Mouse (Mus musculus) CH12.LX (cell line): Measurements from ENCODE around the gene Rab3a.

Experiments
- BHLHE40 ChIP-seq: IDR thresholded peaks from 2 replicates; pipeline ENCODE4 v1.6.1; 2011; ENCODE audit warnings: mild to moderate bottlenecking, low read depth, low read length, improper control_type of control experiment
- CTCF ChIP-seq, 2 experiments: IDR thresholded peaks in 1 of 2; conservative IDR thresholded peaks in 1 of 2; 2 replicates each; pipeline ENCODE4 v1.5.1; 2011 to 2012; ENCODE audit warnings: low read depth in 2 of 2, low read length in 2 of 2, improper control_type of control experiment in 1 of 2, inconsistent platforms in 1 of 2, mild to moderate bottlenecking in 1 of 2, moderate library complexity in 1 of 2
- EP300 ChIP-seq: IDR thresholded peaks from 2 replicates; pipeline ENCODE4 v1.6.1; 2011; ENCODE audit warnings: low read length, improper control_type of control experiment
- GABPA ChIP-seq: IDR thresholded peaks from 2 replicates; pipeline ENCODE4 v1.6.1; 2012; ENCODE audit warnings: low read depth, low read length, improper control_type of control experiment, inconsistent platforms; ENCODE audit not compliant: insufficient replicate concordance
- HCFC1 ChIP-seq: IDR thresholded peaks from 2 replicates; pipeline ENCODE4 v1.6.1; 2012; ENCODE audit warnings: low read depth, mild to moderate bottlenecking, inconsistent platforms, low read length, improper control_type of control experiment
- MXI1 ChIP-seq: IDR thresholded peaks from 2 replicates; pipeline ENCODE4 v1.6.1; 2011; ENCODE audit warnings: mild to moderate bottlenecking, low read depth, low read length, improper control_type of control experiment
- NRF1 ChIP-seq: IDR thresholded peaks from 2 replicates; pipeline ENCODE4 v1.6.1; 2014; ENCODE audit warnings: low read depth, mild to moderate bottlenecking, inconsistent platforms, low read length, improper control_type of control experiment, moderate library complexity
- POLR2A ChIP-seq: IDR thresholded peaks from 2 replicates; pipeline ENCODE4 v1.6.1; 2011; ENCODE audit warnings: low read depth, mild to moderate bottlenecking, improper control_type of control experiment, low read length
- SMC3 ChIP-seq: IDR thresholded peaks from 2 replicates; pipeline ENCODE4 v1.6.1; 2011; ENCODE audit warnings: low read depth, low read length, improper control_type of control experiment
- TCF12 ChIP-seq: IDR thresholded peaks from 2 replicates; pipeline ENCODE4 v1.6.1; 2014; ENCODE audit warnings: low read depth, mild to moderate bottlenecking, inconsistent platforms, low read length, improper control_type of control experiment
- UBTF ChIP-seq: IDR thresholded peaks from 2 replicates; pipeline ENCODE4 v1.6.1; 2012; ENCODE audit warnings: low read depth, mild to moderate bottlenecking, inconsistent platforms, low read length, improper control_type of control experiment, moderate library complexity
- USF2 ChIP-seq: conservative IDR thresholded peaks from 2 replicates; pipeline ENCODE4 v1.6.1; 2011; ENCODE audit warnings: low read depth, low read length, improper control_type of control experiment
- ZKSCAN1 ChIP-seq: IDR thresholded peaks from 2 replicates; pipeline ENCODE4 v1.6.1; 2012; ENCODE audit warnings: low read depth, inconsistent platforms, low read length, improper control_type of control experiment, borderline replicate concordance
- ZNF384 ChIP-seq: IDR thresholded peaks from 2 replicates; pipeline ENCODE4 v1.6.1; 2012; ENCODE audit warnings: low read depth, low read length, improper control_type of control experiment, inconsistent platforms

DNA sequence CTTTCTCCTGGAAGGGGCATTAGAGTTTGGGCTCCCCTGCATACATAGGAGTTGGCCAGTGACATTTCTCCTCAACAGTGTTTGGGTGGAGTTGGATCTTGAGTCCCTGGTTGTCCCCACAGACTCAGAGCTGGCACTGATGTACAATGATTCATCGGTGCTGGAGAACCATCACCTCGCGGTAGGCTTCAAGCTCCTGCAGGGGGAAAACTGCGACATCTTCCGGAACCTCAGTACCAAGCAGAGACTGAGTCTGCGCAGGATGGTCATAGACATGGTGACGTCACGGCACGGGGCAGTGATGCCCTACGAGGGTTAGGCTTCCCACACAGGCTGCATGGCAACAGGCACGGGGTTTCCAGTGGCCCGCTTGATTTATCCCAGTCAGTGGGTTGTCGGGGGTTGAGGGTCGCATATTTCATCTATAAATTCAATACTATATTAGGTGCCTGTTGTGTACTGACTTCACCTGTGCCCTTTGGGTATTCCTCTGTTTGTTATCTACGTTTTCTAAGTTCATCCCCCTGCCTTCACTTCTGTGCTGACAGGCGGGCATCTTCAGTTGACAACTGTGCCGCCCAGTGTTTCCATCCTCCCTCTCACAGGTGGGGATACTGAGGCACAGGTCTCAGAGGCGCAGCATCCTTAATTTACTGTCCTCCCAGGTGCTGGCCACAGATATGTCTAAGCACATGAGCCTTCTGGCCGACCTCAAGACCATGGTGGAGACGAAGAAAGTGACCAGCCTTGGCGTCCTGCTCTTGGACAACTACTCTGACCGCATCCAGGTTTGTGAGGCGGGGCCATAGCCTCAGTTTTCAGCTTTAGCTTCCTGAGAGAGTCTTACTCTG lies 6.0 kb upstream of the Rab3a start:
- TF ChIP-seq POLR2A (no peak), BHLHE40 (no peak), UBTF (no peak), CTCF (conservative IDR thresholded peaks at IDR 0.05 in 1 of 2, IDR thresholded peaks at IDR 0.05 in 1 of 2; ENCODE audit: low read depth in 2 of 2, low read length in 2 of 2) (no peak), USF2 (no peak), EP300 (no peak), GABPA (no peak), HCFC1 (no peak), SMC3 (no peak), ZNF384 (no peak), TCF12 (no peak), MXI1 (no peak), NRF1 (no peak), ZKSCAN1 (no peak)
